Mouse (Mus musculus) intestine, postnatal 0 days (tissue): ENCODE measurements around the gene Arfgef2. TPM values are rescaled to one million over a fixed set of nuclear protein-coding genes. Genes with fewer than 3 reads are reported as not detected.

Source experiments
- ATAC-seq: fragments of 200-750 bp; cut with Nextera tagmentation; 2 replicates; pipeline ENCODE4 v1.8.0; 2017; ENCODE audit warnings: mild to moderate bottlenecking, moderate TSS enrichment, moderate library complexity
- H3K27ac ChIP-seq: fragments of 300-500 bp; sonication (generic); 2 replicates; pipeline ENCODE4 v1.5.1; 2014; ENCODE audit warnings: mild to moderate bottlenecking, low read depth, low read length, moderate library complexity
- H3K27me3 ChIP-seq: fragments of 300-500 bp; sonication (generic); replicated peaks from 2 replicates; pipeline ENCODE4 v1.6.1; 2014; ENCODE audit warnings: low read length, mixed read lengths; ENCODE audit not compliant: control insufficient read depth, insufficient read depth
- H3K36me3 ChIP-seq: fragments of 300-500 bp; sonication (generic); 2 replicates; pipeline ENCODE4 v1.6.1; 2014; ENCODE audit warnings: mild to moderate bottlenecking, moderate library complexity; ENCODE audit not compliant: control insufficient read depth, insufficient read depth
- H3K4me1 ChIP-seq: fragments of 300-500 bp; sonication (generic); replicated peaks from 2 replicates; pipeline ENCODE4 v1.6.1; 2014; ENCODE audit warnings: antibody characterized with exemption, low read length, mixed read lengths; ENCODE audit not compliant: control insufficient read depth, insufficient read depth
- H3K4me2 ChIP-seq: fragments of 300-500 bp; sonication (generic); replicated peaks from 2 replicates; pipeline ENCODE4 v1.6.1; 2014; ENCODE audit warnings: low read depth, mild to moderate bottlenecking, moderate library complexity
- H3K4me3 ChIP-seq: fragments of 300-500 bp; sonication (generic); 2 replicates; pipeline ENCODE4 v1.5.1; 2014; ENCODE audit warnings: low read depth, low read length
- H3K9ac ChIP-seq: fragments of 300-500 bp; sonication (generic); 2 replicates; pipeline ENCODE4 v1.6.1; 2014; ENCODE audit warnings: mild to moderate bottlenecking, low read depth, low read length
- H3K9me3 ChIP-seq: fragments of 300-500 bp; sonication (generic); 2 replicates; pipeline ENCODE4 v1.6.1; 2016; ENCODE audit warnings: mixed run types; ENCODE audit not compliant: control insufficient read depth
- CTCF ChIP-seq: sonication (generic); IDR thresholded peaks from 2 replicates; pipeline ENCODE4 v1.5.1; 2016; ENCODE audit warnings: low read depth, mild to moderate bottlenecking, control low read depth, antibody characterized with exemption, moderate library complexity
- WGBS: fragments of 180-500 bp; shearing (Covaris S2); extraction: QIAGEN DNeasy Blood & Tissue Kit; methylation state at CpG from one replicate; pipeline ENCODE4 v1.1.7; 2014; 5-methylcytosine and 5-hydroxymethylcytosine counted together
- polyA plus RNA-seq: library from polyadenylated mRNA; unstranded; fragments of >200 nt; fragmentation: Nextera tagmentation; extraction: Ambion mirVana; gene quantifications from 2 replicates; pipeline ENCODE4 v1.2.1, GENCODE M21; 2015

Arfgef2 gene
- polyA plus RNA-seq, 1 experiment from 2014 or later = 6.1 TPM

- H3K36me3 ChIP-seq = no peaks in the 10 kb centered on the region
- H3K27ac ChIP-seq = no peak overlapping the region
- H3K9me3 ChIP-seq = no peaks in the 10 kb centered on the region
- no peak for TF ChIP-seq CTCF
- no peak for ATAC-seq
- H3K4me3 ChIP-seq = no peak overlapping the region
- WGBS = 92% methylated on average over 10 of the region's 10 CpGs
- no peaks in the 10 kb centered on the region for H3K4me1 ChIP-seq
- H3K27me3 ChIP-seq = no peaks in the 10 kb centered on the region
- H3K9ac ChIP-seq = no peak overlapping the region
- H3K4me2 ChIP-seq = no peak overlapping the region
Measured at GRCm38 (mm10) chr2:166774275-166774674, 31.1 kb upstream of the Arfgef2 start.

GRCm38 (mm10) chr2:166775357-166775893 lies 30.0 kb upstream of the Arfgef2 start:
- 76% methylated on average over 11 of the region's 11 CpGs for WGBS
- TF ChIP-seq CTCF = 0 out of 2 replicates have a peak, but pooled peaks have one; percentile 18
- Histone ChIP-seq H3K4me2 (no peak overlapping the region), H3K9ac (no peak overlapping the region), H3K36me3 (no peaks in the 10 kb centered on the region), H3K27ac (no peak overlapping the region), H3K4me3 (no peak overlapping the region), H3K4me1 (no peaks in the 10 kb centered on the region), H3K27me3 (no peaks in the 10 kb centered on the region), H3K9me3 (no peaks in the 10 kb centered on the region)
- no peak for ATAC-seq

- ATAC-seq = no peak
- no peak overlapping the region for H3K4me2 ChIP-seq
- WGBS = 38% methylated on average over 2 of the region's 2 CpGs
- no peaks in the 10 kb centered on the region for H3K27me3 ChIP-seq
- H3K9me3 ChIP-seq = no peaks in the 10 kb centered on the region
- TF ChIP-seq CTCF = peak; percentile 51
- H3K9ac ChIP-seq = no peak overlapping the region
- no peaks in the 10 kb centered on the region for H3K4me1 ChIP-seq
- no peak overlapping the region for H3K27ac ChIP-seq
- H3K36me3 ChIP-seq = no peaks in the 10 kb centered on the region
- H3K4me3 ChIP-seq = no peak overlapping the region
Measured at GRCm38 (mm10) chr2:166776272-166776671, 29.1 kb upstream of the Arfgef2 start.

GRCm38 (mm10) chr2:166779956-166780355 lies 25.4 kb upstream of the Arfgef2 start:
- H3K9me3 ChIP-seq = no peaks in the 10 kb centered on the region
- no peaks in the 10 kb centered on the region for H3K27me3 ChIP-seq
- WGBS = 83% methylated on average over 8 of the region's 8 CpGs
- no peak overlapping the region for H3K27ac ChIP-seq
- no peak for ATAC-seq
- TF ChIP-seq CTCF = no peak
- H3K36me3 ChIP-seq = no peaks in the 10 kb centered on the region
- H3K4me3 ChIP-seq = no peak overlapping the region
- H3K4me1 ChIP-seq = no peaks in the 10 kb centered on the region
- H3K4me2 ChIP-seq = no peak overlapping the region
- H3K9ac ChIP-seq = no peak overlapping the region

GRCm38 (mm10) chr2:166780980-166781578 lies 24.3 kb upstream of the Arfgef2 start:
- H3K27me3 ChIP-seq = no peaks in the 10 kb centered on the region
- no peak for ATAC-seq
- H3K4me3 ChIP-seq = no peak overlapping the region
- H3K9ac ChIP-seq = no peak overlapping the region
- no peaks in the 10 kb centered on the region for H3K4me1 ChIP-seq
- peak; percentile 98 for TF ChIP-seq CTCF
- no peaks in the 10 kb centered on the region for H3K36me3 ChIP-seq
- WGBS = 14% methylated on average over 9 of the region's 9 CpGs
- no peaks in the 10 kb centered on the region for H3K9me3 ChIP-seq
- H3K27ac ChIP-seq = no peak overlapping the region
- H3K4me2 ChIP-seq = no peak overlapping the region

- H3K9me3 ChIP-seq = no peaks in the 10 kb centered on the region
- no peak overlapping the region for H3K4me3 ChIP-seq
- H3K36me3 ChIP-seq = no peaks in the 10 kb centered on the region
- peak; percentile 57 for TF ChIP-seq CTCF
- ATAC-seq = no peak
- H3K27me3 ChIP-seq = no peaks in the 10 kb centered on the region
- no peak overlapping the region for H3K27ac ChIP-seq
- no peak overlapping the region for H3K4me2 ChIP-seq
- 83% methylated on average over 6 of the region's 6 CpGs for WGBS
- H3K4me1 ChIP-seq = no peaks in the 10 kb centered on the region
- no peak overlapping the region for H3K9ac ChIP-seq
Measured at GRCm38 (mm10) chr2:166784376-166784775, 21.0 kb upstream of the Arfgef2 start.
